Mouse (Mus musculus) lung, postnatal 14 days (tissue): ENCODE measurements around the gene Pla2g7.

Experiments
- DNase-seq: peaks from one replicate; pipeline ENCODE4 v3.0.0; 2021

The Pla2g7 gene

GRCm38 (mm10) chr17:43649641-43650436 is 81.9 kb downstream of the Pla2g7 start:
- no peak for DNase-seq

DNA sequence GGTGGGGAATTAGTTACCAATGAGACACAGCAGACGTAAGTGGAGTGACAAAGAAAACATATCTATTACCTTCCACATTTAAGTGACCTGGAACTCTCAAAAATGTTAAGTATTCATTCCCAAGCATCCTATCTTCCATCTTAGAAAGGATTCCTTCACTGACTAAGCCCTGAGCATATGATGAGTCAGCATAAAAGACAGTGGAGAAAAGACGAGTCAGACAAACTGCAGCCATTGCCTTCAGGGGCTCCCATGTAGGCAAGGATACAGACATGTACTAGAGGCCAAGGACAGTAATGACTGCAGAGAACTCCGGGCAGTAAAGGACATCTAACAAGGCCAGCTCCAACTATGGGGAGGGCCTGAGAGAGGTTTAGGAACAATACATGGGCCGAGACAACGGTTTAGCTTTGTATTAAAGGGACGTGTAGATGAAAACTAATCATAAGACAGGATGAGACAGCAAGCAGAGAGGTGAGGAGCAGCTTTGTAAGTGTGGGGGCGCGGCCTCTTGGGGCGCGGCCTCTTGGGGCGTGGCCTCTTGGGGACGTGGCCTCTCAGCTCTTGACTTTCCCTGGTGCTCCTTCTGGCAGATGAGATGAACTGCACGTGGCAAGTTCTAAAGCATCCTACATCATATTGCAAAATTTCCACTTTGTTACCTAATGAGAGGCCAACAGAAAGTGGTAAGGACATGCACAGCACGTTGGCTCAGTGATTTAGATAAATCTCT is 83.6 kb downstream of the Pla2g7 start:
- DNase-seq: no peak
